ENCODE assay signal across 9 mouse cellular contexts in genomic region chr7:64024253-64024652, GRCm38 (mm10).
DNase-seq lines count a peak whose midpoint lies in the region; ATAC-seq and TF ChIP-seq lines count a peak whose summit lies in the region.
"Had no signal": no experiment of that assay in that cellular context is flagged by ENCODE, and none has a peak within 500 bp of the region (broad histone marks: within the 10 kb centered on the region; RNA-seq: fewer than 3 reads in every experiment).

No protein-coding gene starts in this region.

- no peak overlapping the region for H3K9ac ChIP-seq in ES-Bruce4 (ENCODE audit: low read depth, poor library complexity, severe bottlenecking)

- no peak for TF ChIP-seq POLR2A in ES-Bruce4 (IDR thresholded peaks at IDR 0.05; ENCODE audit: insufficient read depth, low read length)

- no peaks in the 10 kb centered on the region for H3K27me3 ChIP-seq in ES-Bruce4 (ENCODE audit: control insufficient read depth, insufficient read depth, low read length, poor library complexity, severe bottlenecking)

- DNase-seq in gastrocnemius, postnatal 10 days, result peak; percentile 37
- no peak for DNase-seq in gastrocnemius, postnatal 36 days
- DNase-seq in cerebellum, postnatal 25 days, result peak; percentile 63 to 73
- DNase-seq in left cerebral cortex, postnatal 14 days (ENCODE audit: low spot score in 2 of 2), result peak; percentile 70 to 81
- no peak for DNase-seq in adipocyte (ENCODE audit: low spot score)
- DNase-seq in embryo, embryonic 10.5 days (ENCODE audit: low spot score), result no peak
- DNase-seq: thymus, adult 2 months had no signal

- peak; percentile 58; the same call in 1 of the 2 replicates for TF ChIP-seq EP300 in ES-Bruce4 (IDR thresholded peaks at IDR 0.05; ENCODE audit: insufficient read depth, low read depth, low read length)

- H3K4me1 ChIP-seq in ES-Bruce4 (ENCODE audit: control insufficient read depth, insufficient read depth, low read length), result no peaks in the 10 kb centered on the region

- no peaks in the 10 kb centered on the region for H3K9me3 ChIP-seq in ES-Bruce4 (replicated peaks; ENCODE audit: control insufficient read depth, insufficient read depth, low read length, poor library complexity, severe bottlenecking)

- TF ChIP-seq CTCF in ES-Bruce4 (IDR thresholded peaks at IDR 0.05; ENCODE audit: low read depth, low read length), result no peak

- H3K4me3 ChIP-seq in ES-Bruce4 (ENCODE audit: low read depth, low read length), result no peak overlapping the region

- H3K27ac ChIP-seq in ES-Bruce4 (ENCODE audit: insufficient read depth, low read length), result no peak overlapping the region

- H3K36me3 ChIP-seq in ES-Bruce4 (ENCODE audit: control insufficient read depth, insufficient read depth, low read length, poor library complexity, severe bottlenecking), result no peaks in the 10 kb centered on the region

- no peak for ATAC-seq in CD4-positive, CD25-positive, alpha-beta regulatory T cell, adult 4 months

- intact Hi-C loops in gastrocnemius, postnatal 36 days (cut with DNase I), result no loop called here
- intact Hi-C loops in left cerebral cortex, postnatal 14 days (cut with DNase I), result loop anchor here (5.0 kb wide), 1 partner anchor 87 kb away; the partner anchor contains the start of gene Klf13

Comparison
In these comparisons a context has a peak if more than half of its experiments do, and no peak if none do; other contexts are left out.
1. DNase-seq: peak in gastrocnemius, postnatal 10 days (single experiment), cerebellum, postnatal 25 days (2 of 2) and left cerebral cortex, postnatal 14 days (2 of 2); none in gastrocnemius, postnatal 36 days (0 of 2), adipocyte (single experiment) and embryo, embryonic 10.5 days (single experiment).